Comparison of ENCODE assay signal across 20 mouse cellular contexts in genomic region chr12:56403626-56404025, GRCm38 (mm10).
"Had no signal": no experiment of that assay in that cellular context is flagged by ENCODE, and none has a peak within 500 bp of the region (broad histone marks: within the 10 kb centered on the region; RNA-seq: fewer than 3 reads in every experiment).

No protein-coding gene starts in this region.

- DNase-seq: gastrocnemius, postnatal 14 days; gastrocnemius, postnatal 36 days; heart, adult 18-20 months; heart, postnatal 14 days; heart, postnatal 36 days; layer of hippocampus, adult 9-11 months; layer of hippocampus, postnatal 36 days; left cerebral cortex, postnatal 4 days had no signal

- H3K4me3 ChIP-seq: heart, embryonic 13.5 days; heart, embryonic 15.5 days; hindbrain, embryonic 13.5 days; hindbrain, embryonic 15.5 days; kidney, embryonic 15.5 days; limb, embryonic 13.5 days; limb, embryonic 15.5 days; liver, embryonic 12.5 days had no signal

- H3K9ac ChIP-seq: heart, embryonic 13.5 days; heart, embryonic 15.5 days; hindbrain, embryonic 13.5 days; hindbrain, embryonic 15.5 days; kidney, embryonic 15.5 days; limb, embryonic 13.5 days; limb, embryonic 15.5 days; liver, embryonic 12.5 days had no signal

- ATAC-seq: intestine, embryonic 16.5 days; liver, embryonic 12.5 days had no signal

- H3K27me3 ChIP-seq: heart, embryonic 13.5 days; heart, embryonic 15.5 days; hindbrain, embryonic 15.5 days; kidney, embryonic 15.5 days; limb, embryonic 13.5 days; limb, embryonic 15.5 days; liver, embryonic 12.5 days had no signal

- H3K27ac ChIP-seq: heart, embryonic 13.5 days; heart, embryonic 15.5 days; hindbrain, embryonic 13.5 days; hindbrain, embryonic 15.5 days; hindbrain, postnatal 0 days; kidney, embryonic 15.5 days; kidney, postnatal 0 days; limb, embryonic 13.5 days; limb, embryonic 15.5 days; liver, embryonic 12.5 days had no signal

- H3K4me2 ChIP-seq: heart, embryonic 11.5 days; heart, embryonic 13.5 days; heart, embryonic 15.5 days; hindbrain, embryonic 13.5 days; hindbrain, embryonic 15.5 days; kidney, embryonic 15.5 days; limb, embryonic 13.5 days; limb, embryonic 15.5 days; liver, embryonic 12.5 days had no signal

- H3K36me3 ChIP-seq: heart, embryonic 13.5 days; heart, embryonic 15.5 days; hindbrain, embryonic 13.5 days; hindbrain, embryonic 15.5 days; kidney, embryonic 15.5 days; limb, embryonic 13.5 days; limb, embryonic 15.5 days; liver, embryonic 12.5 days had no signal

- H3K4me1 ChIP-seq: heart, embryonic 15.5 days; hindbrain, embryonic 15.5 days; limb, embryonic 13.5 days; limb, embryonic 15.5 days; liver, embryonic 12.5 days had no signal

- H3K9me3 ChIP-seq: heart, embryonic 13.5 days; heart, embryonic 15.5 days; hindbrain, embryonic 13.5 days; hindbrain, embryonic 15.5 days; kidney, embryonic 15.5 days; limb, embryonic 13.5 days; limb, embryonic 15.5 days; liver, embryonic 12.5 days had no signal
